8 mouse cellular contexts compared by ENCODE assay signal in the genomic region with DNA sequence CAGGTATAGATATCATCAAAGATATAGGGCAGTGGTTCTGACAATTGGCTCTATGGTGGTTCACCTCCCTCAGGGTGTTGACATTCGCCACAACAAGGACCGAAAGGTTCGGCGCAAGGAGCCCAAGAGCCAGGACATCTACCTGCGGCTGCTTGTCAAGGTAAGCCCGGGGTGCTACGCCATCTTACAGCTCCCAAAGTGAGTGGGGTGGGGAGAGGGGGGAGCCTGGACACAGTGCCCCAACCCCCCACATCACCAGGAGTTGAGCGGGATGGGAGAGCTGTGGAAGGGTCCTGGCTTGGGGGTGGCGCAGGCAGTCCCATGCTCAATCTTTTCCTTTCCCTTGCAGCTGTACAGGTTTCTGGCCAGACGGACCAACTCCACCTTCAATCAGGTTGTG. TPM values are rescaled to one million over a fixed set of nuclear protein-coding genes. Genes with fewer than 3 reads are reported as not detected.
A peak's percentile ranks its signal among the peaks of the same experiment; 100 is the strongest.
DNase-seq lines count a peak whose midpoint lies in the region; ATAC-seq and TF ChIP-seq lines count a peak whose summit lies in the region.

No protein-coding gene starts in this region.

- no peaks in the 10 kb centered on the region for H3K9me3 ChIP-seq in G1E (replicated peaks)
- no peaks in the 10 kb centered on the region for H3K9me3 ChIP-seq in heart, embryonic 16.5 days (replicated peaks; ENCODE audit: control insufficient read depth, low read length)
- H3K9me3 ChIP-seq in liver, postnatal 0 days (ENCODE audit: low read length) = no peaks in the 10 kb centered on the region

- peak overlapping the region; percentile 96 for H3K4me2 ChIP-seq in heart, embryonic 16.5 days (ENCODE audit: low read depth, low read length)
- peak overlapping the region; percentile 89 for H3K4me2 ChIP-seq in liver, postnatal 0 days (ENCODE audit: low read depth, low read length)

- TF ChIP-seq POLR2A in heart, adult 2 months (IDR thresholded peaks at IDR 0.05; ENCODE audit: insufficient read depth, low read depth, low read length) = no peak

- H3K79me2 ChIP-seq in heart, adult 2 months (replicated peaks; ENCODE audit: control insufficient read depth, insufficient read depth, low read length) = no peaks in the 10 kb centered on the region; the same call in 1 of the 2 replicates

- H3K27me3 ChIP-seq in heart, adult 2 months (ENCODE audit: control insufficient read depth, insufficient read depth, low read length) = no peaks in the 10 kb centered on the region
- H3K27me3 ChIP-seq in G1E (ENCODE audit: insufficient read depth, low read length) = no peaks in the 10 kb centered on the region
- no peaks in the 10 kb centered on the region for H3K27me3 ChIP-seq in heart, embryonic 16.5 days (ENCODE audit: control insufficient read depth, insufficient read depth, low read length)
- no peaks in the 10 kb centered on the region for H3K27me3 ChIP-seq in liver, postnatal 0 days (ENCODE audit: insufficient read depth, low read length)

- H3K36me3 ChIP-seq in heart, adult 2 months (ENCODE audit: control insufficient read depth, insufficient read depth, low read length) = peaks cover 3% of the 10 kb centered on the region
- peaks cover 76% of the 10 kb centered on the region for H3K36me3 ChIP-seq in G1E (replicated peaks)
- H3K36me3 ChIP-seq in heart, embryonic 16.5 days (ENCODE audit: control insufficient read depth, insufficient read depth) = peaks cover 22% of the 10 kb centered on the region
- peaks cover 21% of the 10 kb centered on the region for H3K36me3 ChIP-seq in liver, postnatal 0 days (replicated peaks; ENCODE audit: insufficient read depth, low read length)

- TF ChIP-seq EP300 in heart, adult 2 months (IDR thresholded peaks at IDR 0.05; ENCODE audit: insufficient read depth, low read depth, low read length) = no peak
- TF ChIP-seq EP300 in liver, postnatal 0 days (IDR thresholded peaks at IDR 0.05; ENCODE audit: low read depth) = no peak

- peaks cover 11% of the 10 kb centered on the region for H3K4me1 ChIP-seq in heart, adult 2 months (ENCODE audit: control insufficient read depth, insufficient read depth, low read length)
- peaks cover 76% of the 10 kb centered on the region for H3K4me1 ChIP-seq in G1E (ENCODE audit: insufficient read depth, low read depth, low read length)
- peaks cover 37% of the 10 kb centered on the region for H3K4me1 ChIP-seq in heart, embryonic 16.5 days (ENCODE audit: control insufficient read depth, insufficient read depth, low read length)
- peaks cover 35% of the 10 kb centered on the region for H3K4me1 ChIP-seq in liver, postnatal 0 days (ENCODE audit: insufficient read depth)

- ATAC-seq in G1E (ENCODE audit: extremely low read depth, insufficient number of reproducible peaks, low FRiP score, poor library complexity, severe bottlenecking) = no peak
- ATAC-seq in heart, embryonic 16.5 days (replicated peaks; ENCODE audit: extremely low read depth, insufficient read depth, low FRiP score) = no peak
- ATAC-seq in liver, postnatal 0 days = no peak
- ATAC-seq in inflammation-experienced regulatory T-cells, adult 6 months = no peak

- DNase-seq in heart, adult 2 months = no peak
- DNase-seq in heart, adult 8-10 months (ENCODE audit: low spot score) = no peak
- no peak for DNase-seq in G1E (ENCODE audit: low spot score)
- DNase-seq in liver, postnatal 0 days = no peak
- DNase-seq in retina, embryonic 14.5 days (ENCODE audit: low spot score) = no peak
- DNase-seq in lung, adult 18-20 months = no peak

- intact Hi-C loops in heart, adult 2 months (cut with DNase I) = loop anchor here (5.0 to 10.0 kb wide), 2 partner anchors 203 to 974 kb away; a partner anchor contains a TSS

- H3K9ac ChIP-seq in heart, adult 2 months (ENCODE audit: low read depth, low read length) = no peak overlapping the region
- peak overlapping the region; percentile 99 for H3K9ac ChIP-seq in heart, embryonic 16.5 days (ENCODE audit: low read length)
- H3K9ac ChIP-seq in liver, postnatal 0 days (replicated peaks) = peak overlapping the region; percentile 97

- TF ChIP-seq CTCF in heart, adult 2 months (IDR thresholded peaks at IDR 0.05) = no peak
- no peak for TF ChIP-seq CTCF in G1E (IDR thresholded peaks at IDR 0.05; ENCODE audit: low read depth, low read length)
- TF ChIP-seq CTCF in liver, postnatal 0 days (IDR thresholded peaks at IDR 0.05; ENCODE audit: low read depth) = no peak

- 78% methylated on average over 10 of the region's 10 CpGs for WGBS in heart, adult 2 months
- WGBS in heart, embryonic 16.5 days = 80% methylated on average over 10 of the region's 10 CpGs
- 68% methylated on average over 10 of the region's 10 CpGs for WGBS in liver, postnatal 0 days (ENCODE audit: insufficient replicate concordance)

- no peak overlapping the region for H3K27ac ChIP-seq in heart, adult 2 months
- no peak overlapping the region for H3K27ac ChIP-seq in heart, embryonic 16.5 days (ENCODE audit: low read length)
- peak overlapping the region; percentile 94; the same call in 1 of the 2 replicates for H3K27ac ChIP-seq in liver, postnatal 0 days (ENCODE audit: low read depth)

- H3K4me3 ChIP-seq in heart, adult 2 months = peak overlapping the region; percentile 86
- H3K4me3 ChIP-seq in G1E (ENCODE audit: low read depth, low read length) = peak overlapping the region; percentile 77
- H3K4me3 ChIP-seq in heart, embryonic 16.5 days (ENCODE audit: low read length) = peak overlapping the region; percentile 94
- peak overlapping the region; percentile 84 for H3K4me3 ChIP-seq in liver, postnatal 0 days (ENCODE audit: low read depth, low read length)

RNA-seq across cellular contexts. Expression of a gene that starts 1.4 kb away (rescaled TPM):
- 10 to 100 TPM; 15.9 to 18.2 TPM for total RNA-seq in heart, adult 2 months (2021)
- 24.1 and 24.9 TPM in 2 replicates for polyA plus RNA-seq in heart, adult 2 months (2012; rRNA removed)
- total RNA-seq in heart, adult 8-10 months (2022) = 10 to 100 TPM; 15.3 to 19.3 (median 18.4) TPM
- 16.3 and 21.4 TPM in 2 replicates for total RNA-seq in G1E (2014; fragmentation: Nextera tagmentation)
- 9.3 and 9.8 TPM in 2 replicates for total RNA-seq in G1E (2017)
- polyA plus RNA-seq in G1E (2012) = 96.0 and 115 TPM in 2 replicates
- polyA plus RNA-seq in heart, embryonic 16.5 days (2015; fragmentation: Nextera tagmentation; extraction: Ambion mirVana) = 18.9 and 19.1 TPM in 2 replicates
- 15.5 and 17.3 TPM in 2 replicates for polyA plus RNA-seq in liver, postnatal 0 days (2015; fragmentation: Nextera tagmentation; extraction: Ambion mirVana)
- polyA plus RNA-seq in inflammation-experienced regulatory T-cells, adult 6 months (2017; shearing (Covaris generic)) = 10 to 100 TPM; 12.1 to 17.3 (median 15.5) TPM

RNA-seq across cellular contexts. Expression of a gene that starts 1.8 kb away (rescaled TPM):
- total RNA-seq in heart, adult 2 months (2021) = under 1 TPM; 0.13 to 0.34 TPM
- polyA plus RNA-seq in heart, adult 2 months (2012; rRNA removed) = 0.64 and 1.1 TPM in 2 replicates
- total RNA-seq in heart, adult 8-10 months (2022) = under 1 TPM; 0.19 to 0.55 (median 0.44) TPM
- 0.34 and 0.38 TPM in 2 replicates for total RNA-seq in G1E (2014; fragmentation: Nextera tagmentation)
- total RNA-seq in G1E (2017) = 1.2 and 1.3 TPM in 2 replicates
- polyA plus RNA-seq in G1E (2012) = 0.49 and 0.77 TPM in 2 replicates
- polyA plus RNA-seq in heart, embryonic 16.5 days (2015; fragmentation: Nextera tagmentation; extraction: Ambion mirVana) = 0.39 and 0.84 TPM in 2 replicates
- 0.13 TPM in 1 of 2 replicates, not detected in the other for polyA plus RNA-seq in liver, postnatal 0 days (2015; fragmentation: Nextera tagmentation; extraction: Ambion mirVana)
- under 1 TPM in 2 of 3 experiments, not detected in 1; 0.63 to 0.80 TPM for polyA plus RNA-seq in inflammation-experienced regulatory T-cells, adult 6 months (2017; shearing (Covaris generic))

RNA-seq across cellular contexts. Expression of a gene that starts 3.9 kb away (rescaled TPM):
- total RNA-seq in heart, adult 2 months (2021) = 100 to 1,000 TPM; 496 to 617 TPM
- polyA plus RNA-seq in heart, adult 2 months (2012; rRNA removed) = 580 and 697 TPM in 2 replicates
- 100 to 1,000 TPM; 552 to 697 (median 598) TPM for total RNA-seq in heart, adult 8-10 months (2022)
- total RNA-seq in G1E (2014; fragmentation: Nextera tagmentation) = 3,054 and 3,291 TPM in 2 replicates
- total RNA-seq in G1E (2017) = 1,837 and 1,972 TPM in 2 replicates
- 14,383 and 17,578 TPM in 2 replicates for polyA plus RNA-seq in G1E (2012)
- 520 and 591 TPM in 2 replicates for polyA plus RNA-seq in heart, embryonic 16.5 days (2015; fragmentation: Nextera tagmentation; extraction: Ambion mirVana)
- 494 and 510 TPM in 2 replicates for polyA plus RNA-seq in liver, postnatal 0 days (2015; fragmentation: Nextera tagmentation; extraction: Ambion mirVana)
- polyA plus RNA-seq in inflammation-experienced regulatory T-cells, adult 6 months (2017; shearing (Covaris generic)) = 1,000 to 10,000 TPM; 1,609 to 2,946 (median 2,383) TPM

RNA-seq across cellular contexts. Expression of a gene that starts 6.4 kb away (rescaled TPM):
- total RNA-seq in heart, adult 2 months (2021) = not detected
- not detected in 2 replicates for polyA plus RNA-seq in heart, adult 2 months (2012; rRNA removed)
- not detected for total RNA-seq in heart, adult 8-10 months (2022)
- not detected in 2 replicates for total RNA-seq in G1E (2014; fragmentation: Nextera tagmentation)
- total RNA-seq in G1E (2017) = not detected in 2 replicates
- polyA plus RNA-seq in G1E (2012) = not detected in 2 replicates
- polyA plus RNA-seq in heart, embryonic 16.5 days (2015; fragmentation: Nextera tagmentation; extraction: Ambion mirVana) = not detected in 2 replicates
- polyA plus RNA-seq in liver, postnatal 0 days (2015; fragmentation: Nextera tagmentation; extraction: Ambion mirVana) = not detected in 2 replicates
- polyA plus RNA-seq in inflammation-experienced regulatory T-cells, adult 6 months (2017; shearing (Covaris generic)) = not detected

RNA-seq across cellular contexts. Expression of a gene that starts 14.3 kb away (rescaled TPM):
- total RNA-seq in heart, adult 2 months (2021) = 100 to 1,000 TPM in 1 of 2 experiments, 1 to 10 TPM in 1; 6.4 to 134 TPM
- 49.3 and 93.6 TPM in 2 replicates for polyA plus RNA-seq in heart, adult 2 months (2012; rRNA removed)
- 100 to 1,000 TPM in 3 of 4 experiments, 10 to 100 TPM in 1; 72.2 to 183 (median 152) TPM for total RNA-seq in heart, adult 8-10 months (2022)
- total RNA-seq in G1E (2014; fragmentation: Nextera tagmentation) (22.8 and 30.2 TPM in 2 replicates), G1E (2017) (33.7 and 37.8 TPM in 2 replicates)
- 18.0 and 23.0 TPM in 2 replicates for polyA plus RNA-seq in G1E (2012)
- polyA plus RNA-seq in heart, embryonic 16.5 days (2015; fragmentation: Nextera tagmentation; extraction: Ambion mirVana) = 3.0 and 3.6 TPM in 2 replicates
- polyA plus RNA-seq in liver, postnatal 0 days (2015; fragmentation: Nextera tagmentation; extraction: Ambion mirVana) = 3.6 and 5.2 TPM in 2 replicates
- polyA plus RNA-seq in inflammation-experienced regulatory T-cells, adult 6 months (2017; shearing (Covaris generic)) = 1 to 10 TPM; 3.1 to 8.6 (median 6.5) TPM
